10 mouse cellular contexts compared by ENCODE assay signal in the genomic region with DNA sequence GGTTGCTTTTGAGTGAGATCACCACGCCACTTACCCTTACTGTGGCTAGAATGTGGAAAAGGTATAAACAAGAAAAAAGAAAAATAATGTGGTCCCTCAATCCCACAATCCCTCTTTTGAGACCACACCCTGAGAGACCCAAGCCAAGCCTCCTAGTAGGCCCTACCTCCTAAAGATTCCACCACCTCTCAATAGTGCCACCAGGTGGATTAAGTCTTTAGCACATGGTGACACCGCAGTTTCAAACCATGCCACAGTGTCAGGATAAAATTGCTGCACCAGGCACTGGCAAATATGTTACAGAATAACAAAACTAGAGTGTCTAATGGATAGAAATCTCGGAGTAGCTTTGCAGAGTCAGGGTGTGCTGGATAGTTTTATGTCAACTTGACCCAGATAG.
DNase-seq lines count a peak whose midpoint lies in the region; ATAC-seq and TF ChIP-seq lines count a peak whose summit lies in the region.
"Had no signal": no experiment of that assay in that cellular context is flagged by ENCODE, and none has a peak within 500 bp of the region (broad histone marks: within the 10 kb centered on the region; RNA-seq: fewer than 3 reads in every experiment).

No protein-coding gene starts in this region.

- no peak overlapping the region for H3K9ac ChIP-seq in limb, embryonic 14.5 days (ENCODE audit: low read depth, low read length, severe bottlenecking)
- H3K9ac ChIP-seq in forebrain, embryonic 12.5 days, result no peak overlapping the region
- H3K9ac ChIP-seq: heart, embryonic 13.5 days; lung, embryonic 15.5 days had no signal

- no peak overlapping the region for H3K4me2 ChIP-seq in limb, embryonic 14.5 days (replicated peaks; ENCODE audit: low read depth, low read length, severe bottlenecking)
- H3K4me2 ChIP-seq in forebrain, embryonic 12.5 days, result no peak overlapping the region
- H3K4me2 ChIP-seq: heart, embryonic 13.5 days; lung, embryonic 15.5 days had no signal

- H3K4me1 ChIP-seq in limb, embryonic 14.5 days (ENCODE audit: control insufficient read depth, insufficient read depth, low read length), result no peaks in the 10 kb centered on the region
- H3K4me1 ChIP-seq in limb, embryonic 10.5 days, result no peaks in the 10 kb centered on the region
- H3K4me1 ChIP-seq in forebrain, embryonic 12.5 days, result 0 out of 2 replicates have a peak, but pooled peaks cover 7% of the 10 kb centered on the region
- H3K4me1 ChIP-seq: heart, embryonic 13.5 days; lung, embryonic 15.5 days had no signal

- no peak overlapping the region for H3K4me3 ChIP-seq in limb, embryonic 14.5 days (replicated peaks; ENCODE audit: low read length)
- no peak overlapping the region for H3K4me3 ChIP-seq in limb, embryonic 10.5 days
- H3K4me3 ChIP-seq in forebrain, embryonic 12.5 days (replicated peaks), result no peak overlapping the region
- H3K4me3 ChIP-seq: heart, embryonic 13.5 days; lung, embryonic 15.5 days had no signal

- WGBS in limb, embryonic 14.5 days, result 79% methylated on average over 3 of the region's 3 CpGs
- WGBS in limb, embryonic 10.5 days, result 76% methylated on average over 3 of the region's 3 CpGs
- WGBS in forebrain, embryonic 12.5 days, result 85% methylated on average over 3 of the region's 3 CpGs

- H3K9me3 ChIP-seq in limb, embryonic 14.5 days (ENCODE audit: control insufficient read depth, low read length), result no peaks in the 10 kb centered on the region
- no peaks in the 10 kb centered on the region for H3K9me3 ChIP-seq in limb, embryonic 10.5 days (replicated peaks)
- H3K9me3 ChIP-seq in forebrain, embryonic 12.5 days, result no peaks in the 10 kb centered on the region
- H3K9me3 ChIP-seq: heart, embryonic 13.5 days; lung, embryonic 15.5 days had no signal

- ATAC-seq in limb, embryonic 14.5 days (ENCODE audit: low FRiP score, low read depth), result no peak
- ATAC-seq in megakaryocyte progenitor cell, adult 5-6 weeks (replicated peaks; ENCODE audit: poor library complexity), result peak; percentile 92
- ATAC-seq in forebrain, embryonic 12.5 days (ENCODE audit: low FRiP score), result no peak

- DNase-seq in adrenal gland, adult 2 months, result peak; percentile 25
- DNase-seq in adrenal gland, postnatal 25 days, result no peak
- peak; percentile 5 for DNase-seq in limb, embryonic 14.5 days (ENCODE audit: low spot score)
- DNase-seq in limb, embryonic 10.5 days (ENCODE audit: low spot score), result no peak
- DNase-seq in WW6 (ENCODE audit: low read depth, low spot score), result peak; percentile 18
- peak; percentile 11 for DNase-seq in fibroblast of lung, adult 2 months (ENCODE audit: low read depth)

- no peak overlapping the region for H3K27ac ChIP-seq in limb, embryonic 14.5 days (replicated peaks; ENCODE audit: low read depth, low read length)
- no peak overlapping the region for H3K27ac ChIP-seq in limb, embryonic 10.5 days
- H3K27ac ChIP-seq in forebrain, embryonic 12.5 days, result no peak overlapping the region
- H3K27ac ChIP-seq: heart, embryonic 13.5 days; lung, embryonic 15.5 days had no signal

- H3K27me3 ChIP-seq in limb, embryonic 14.5 days (ENCODE audit: control insufficient read depth, insufficient read depth, low read length), result no peaks in the 10 kb centered on the region
- no peaks in the 10 kb centered on the region for H3K27me3 ChIP-seq in limb, embryonic 10.5 days (ENCODE audit: low read depth, poor library complexity, severe bottlenecking)
- H3K27me3 ChIP-seq in forebrain, embryonic 12.5 days, result no peaks in the 10 kb centered on the region
- H3K27me3 ChIP-seq: heart, embryonic 13.5 days; lung, embryonic 15.5 days had no signal

- no peaks in the 10 kb centered on the region for H3K36me3 ChIP-seq in limb, embryonic 14.5 days (ENCODE audit: control insufficient read depth, insufficient read depth, low read length)
- no peaks in the 10 kb centered on the region for H3K36me3 ChIP-seq in limb, embryonic 10.5 days
- H3K36me3 ChIP-seq in forebrain, embryonic 12.5 days (replicated peaks), result no peaks in the 10 kb centered on the region
- H3K36me3 ChIP-seq: heart, embryonic 13.5 days; lung, embryonic 15.5 days had no signal

- no peak for TF ChIP-seq POLR2A in limb, embryonic 14.5 days (IDR thresholded peaks at IDR 0.05; ENCODE audit: borderline replicate concordance, extremely low read depth, insufficient read depth, insufficient read length)

Comparison
In these comparisons a context has a peak if more than half of its experiments do, and no peak if none do; other contexts are left out.
1. DNase-seq: peak in adrenal gland, adult 2 months (single experiment), limb, embryonic 14.5 days (single experiment), WW6 (single experiment) and fibroblast of lung, adult 2 months (single experiment); none in adrenal gland, postnatal 25 days (single experiment) and limb, embryonic 10.5 days (single experiment).